Mouse (Mus musculus) heart, embryonic 10.5 days (tissue): ENCODE data around the gene Dapk2. TPM values are rescaled to one million over a fixed set of nuclear protein-coding genes. Genes with fewer than 3 reads are reported as not detected.

ENCODE experiments used
- DNase-seq: peaks from one replicate; pipeline ENCODE4 v3.0.0-alpha.2; 2017; ENCODE audit warnings: low spot score
- H3K27ac ChIP-seq: fragments of 300-500 bp; sonication (generic); 2 replicates; pipeline ENCODE4 v1.5.1; 2016; ENCODE audit warnings: mild to moderate bottlenecking
- H3K27me3 ChIP-seq: fragments of 300-500 bp; sonication (generic); 2 replicates; pipeline ENCODE4 v1.6.1; 2016; ENCODE audit warnings: mild to moderate bottlenecking; ENCODE audit not compliant: poor library complexity, insufficient read depth, severe bottlenecking
- H3K36me3 ChIP-seq: fragments of 300-500 bp; sonication (generic); 2 replicates; pipeline ENCODE4 v1.6.1; 2016; ENCODE audit warnings: mild to moderate bottlenecking, moderate library complexity
- H3K4me1 ChIP-seq: fragments of 300-500 bp; sonication (generic); 2 replicates; pipeline ENCODE4 v1.6.1; 2016; ENCODE audit warnings: mild to moderate bottlenecking
- H3K4me3 ChIP-seq: fragments of 300-500 bp; sonication (generic); 2 replicates; pipeline ENCODE4 v1.5.1; 2016; ENCODE audit warnings: mild to moderate bottlenecking, moderate library complexity
- H3K9me3 ChIP-seq: fragments of 300-500 bp; sonication (generic); 2 replicates; pipeline ENCODE4 v1.6.1; 2016; ENCODE audit warnings: mild to moderate bottlenecking, moderate library complexity
- WGBS: fragments of 180-500 bp; shearing (Covaris S2); methylation state at CpG from one replicate; pipeline ENCODE4 v1.1.7; 2016; 5-methylcytosine and 5-hydroxymethylcytosine counted together
- polyA plus RNA-seq: library from polyadenylated mRNA; unstranded; fragments of >200 nt; fragmentation: Nextera tagmentation; extraction: Ambion mirVana; gene quantifications from 2 replicates; pipeline ENCODE4 v1.2.1, GENCODE M21; 2016

The Dapk2 gene
- polyA plus RNA-seq, 1 experiment from 2014 or later, result 8.5 TPM

DNA sequence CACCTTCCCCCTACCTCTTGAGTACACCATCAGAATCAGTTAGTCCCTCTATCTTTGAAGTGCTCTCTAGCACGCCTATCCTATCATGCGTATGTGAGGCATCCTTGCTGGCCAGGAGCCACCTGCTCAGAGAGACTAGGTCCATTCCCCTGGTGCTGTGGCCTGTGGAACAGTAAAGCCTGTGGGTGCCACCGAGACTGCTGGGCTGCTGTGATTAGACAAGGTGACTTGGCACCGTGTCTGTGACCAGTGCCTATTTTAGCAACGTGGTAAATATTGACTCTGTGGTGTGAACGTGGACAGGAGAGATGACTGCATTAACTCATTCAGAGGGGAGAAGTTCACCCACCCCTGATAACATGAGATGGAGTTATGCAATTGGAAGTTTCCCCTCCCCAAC, 21.8 kb downstream of the Dapk2 start:
- Histone ChIP-seq H3K4me3 (no peak overlapping the region), H3K27me3 (no peaks in the 10 kb centered on the region), H3K4me1 (peaks cover 29% of the 10 kb centered on the region), H3K36me3 (no peaks in the 10 kb centered on the region), H3K9me3 (no peaks in the 10 kb centered on the region), H3K27ac (peak overlapping the region; percentile 62; the same call in 1 of the 2 replicates)
- WGBS, result 57% methylated on average over 6 of the region's 6 CpGs
- DNase-seq, result no peak

DNA sequence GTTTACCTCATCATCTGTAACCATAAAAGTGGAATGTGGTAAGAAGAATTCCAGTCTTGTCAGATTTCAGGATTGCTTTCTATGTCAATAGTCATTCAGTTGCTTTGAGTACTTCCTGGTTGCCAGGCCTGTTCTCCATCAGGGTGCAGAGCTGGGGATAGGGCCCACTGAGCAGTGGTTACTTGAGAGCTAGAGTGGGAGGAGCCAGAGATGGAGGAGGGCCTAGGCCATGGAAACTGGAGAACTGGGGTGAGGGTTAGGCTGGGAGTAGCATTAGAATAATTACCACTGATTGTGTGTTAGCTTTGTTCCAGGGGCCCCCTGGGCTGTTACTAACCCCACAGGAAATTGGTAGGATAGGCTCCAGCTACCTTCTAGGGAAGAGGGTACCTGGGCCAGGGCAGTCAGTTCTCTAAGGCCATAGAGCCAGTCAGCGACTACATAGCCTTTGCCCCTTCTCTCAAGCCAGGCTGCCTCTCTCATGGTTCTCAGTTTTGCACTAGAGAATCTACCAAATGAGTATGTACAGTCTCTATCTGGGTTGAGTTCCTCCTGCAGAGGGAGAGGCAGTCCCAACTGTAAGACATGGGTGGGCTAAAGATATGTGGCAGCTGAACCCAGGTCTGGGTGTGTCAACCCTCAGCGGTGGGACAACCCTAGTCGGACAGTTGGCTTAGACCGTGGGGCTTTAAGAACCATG, 23.3 kb downstream of the Dapk2 start:
- WGBS, result 55% methylated on average over 4 of the region's 4 CpGs
- Histone ChIP-seq H3K9me3 (no peaks in the 10 kb centered on the region), H3K4me3 (peak overlapping the region; percentile 22; the same call in 1 of the 2 replicates), H3K27ac (peak overlapping the region; percentile 84), H3K27me3 (no peaks in the 10 kb centered on the region), H3K36me3 (no peaks in the 10 kb centered on the region), H3K4me1 (peaks cover 29% of the 10 kb centered on the region)
- peak; percentile 82 for DNase-seq

DNA sequence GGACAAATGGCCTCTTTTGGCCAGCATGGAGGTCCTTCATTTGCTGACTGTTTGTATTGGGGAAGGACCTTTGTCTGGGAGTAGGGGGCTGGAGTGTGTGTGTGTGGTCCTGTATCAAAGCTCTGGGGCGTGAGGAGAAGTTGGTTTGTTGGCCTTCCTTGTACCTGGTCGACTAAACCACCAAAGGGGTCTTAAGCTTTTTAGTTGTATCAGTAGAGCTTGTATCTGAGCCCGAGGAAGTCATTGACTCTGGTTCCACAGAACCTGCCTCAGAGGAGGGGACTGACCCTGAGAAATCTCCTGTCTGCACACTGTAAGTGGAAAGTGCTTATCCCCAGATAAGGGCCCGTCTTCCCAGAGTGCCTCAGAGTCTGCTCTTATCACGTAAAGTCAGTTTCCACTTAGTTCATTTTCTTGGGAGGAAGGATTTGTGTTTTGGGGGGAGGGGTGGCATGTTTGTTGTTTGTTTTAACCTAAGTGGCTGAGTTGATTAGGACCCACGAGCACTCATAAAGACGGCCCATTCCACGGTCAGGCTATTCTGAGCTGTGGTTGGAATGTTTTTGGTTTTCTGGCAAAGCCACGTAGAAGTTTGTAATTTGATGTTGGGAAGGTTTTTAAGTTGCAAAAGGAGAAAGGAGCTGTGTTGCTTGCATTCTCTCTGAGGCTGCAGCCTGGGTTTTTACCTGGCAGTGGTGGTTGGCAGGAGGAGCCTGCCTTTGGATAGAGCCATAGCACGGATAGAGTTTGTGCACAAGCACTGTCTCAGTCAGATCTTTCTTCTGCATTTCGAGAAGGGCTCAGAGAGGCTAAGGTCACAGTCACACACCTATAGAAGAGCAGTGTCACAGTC, 24.0 kb downstream of the Dapk2 start:
- Histone ChIP-seq H3K4me1 (peaks cover 29% of the 10 kb centered on the region), H3K27ac (peak overlapping the region; percentile 84), H3K36me3 (no peaks in the 10 kb centered on the region), H3K27me3 (no peaks in the 10 kb centered on the region), H3K4me3 (peak overlapping the region; percentile 22; the same call in 1 of the 2 replicates), H3K9me3 (no peaks in the 10 kb centered on the region)
- WGBS, result 15% methylated on average over 11 of the region's 11 CpGs
- DNase-seq, result peak; percentile 91

DNA sequence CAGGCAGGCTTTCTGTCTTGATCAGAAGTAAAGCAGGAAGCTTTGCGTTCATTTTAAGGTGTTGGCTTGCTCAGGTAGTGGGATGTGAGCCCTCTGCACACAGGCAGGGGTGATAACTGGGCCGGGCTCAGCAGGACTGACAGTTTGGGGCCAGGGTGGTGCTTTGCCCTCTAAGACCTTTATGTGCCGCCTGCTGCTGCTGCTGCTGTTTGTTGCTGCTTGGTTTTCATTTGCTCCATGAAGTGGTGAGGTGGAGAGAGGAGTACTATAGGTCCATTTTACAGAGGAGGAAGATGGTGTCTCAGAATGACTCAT, 24.6 kb downstream of the Dapk2 start:
- no peaks in the 10 kb centered on the region for H3K36me3 ChIP-seq
- no peaks in the 10 kb centered on the region for H3K9me3 ChIP-seq
- H3K4me3 ChIP-seq, result no peak overlapping the region
- DNase-seq, result peak; percentile 81
- H3K27me3 ChIP-seq, result no peaks in the 10 kb centered on the region
- WGBS, result 43% methylated on average over 3 of the region's 3 CpGs
- H3K4me1 ChIP-seq, result peaks cover 29% of the 10 kb centered on the region
- H3K27ac ChIP-seq, result peak overlapping the region; percentile 84

DNA sequence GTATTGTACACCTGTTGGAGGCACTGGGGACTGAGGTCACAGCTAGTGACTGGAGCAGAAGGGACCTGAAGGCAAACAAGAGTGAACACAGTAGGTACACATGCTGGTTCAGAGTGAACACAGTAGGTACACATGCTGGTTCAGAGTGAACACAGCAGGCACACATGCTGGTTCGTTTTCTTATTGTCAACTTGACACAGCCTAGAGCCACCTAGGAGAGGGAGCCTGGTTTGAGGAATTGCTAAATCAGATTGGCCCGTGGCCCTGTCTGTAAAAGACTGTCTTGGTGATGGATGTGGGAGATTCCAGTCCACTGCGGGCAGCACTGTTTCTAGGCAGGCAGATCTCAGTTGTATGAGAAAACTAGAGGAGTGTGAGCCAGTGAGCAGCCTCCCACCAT, 25.0 kb downstream of the Dapk2 start:
- Histone ChIP-seq H3K27me3 (no peaks in the 10 kb centered on the region), H3K4me1 (peaks cover 29% of the 10 kb centered on the region), H3K36me3 (no peaks in the 10 kb centered on the region), H3K9me3 (no peaks in the 10 kb centered on the region), H3K4me3 (no peak overlapping the region), H3K27ac (peak overlapping the region; percentile 84)
- no peak for DNase-seq
- 66% methylated on average over 3 of the region's 3 CpGs for WGBS

DNA sequence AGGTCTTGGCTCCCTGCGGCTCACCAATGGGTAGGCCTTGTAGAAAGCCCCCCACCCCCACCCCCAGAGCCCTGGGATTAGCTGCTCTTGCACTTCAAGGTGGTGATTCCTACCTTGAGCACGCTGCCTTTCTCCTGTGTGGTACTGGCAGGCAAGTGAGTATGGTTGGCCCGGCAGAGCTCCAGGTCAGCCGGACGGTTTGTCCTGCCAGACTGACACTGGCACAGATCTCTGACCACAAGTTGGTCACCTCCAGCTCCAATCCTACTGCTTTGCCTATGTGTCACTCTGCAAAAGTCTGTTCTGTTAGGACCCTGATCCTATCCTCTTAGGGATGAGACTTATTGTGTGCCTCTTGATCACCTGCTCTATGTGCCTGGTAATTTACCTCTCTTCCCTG, 26.5 kb downstream of the Dapk2 start:
- Histone ChIP-seq H3K27me3 (no peaks in the 10 kb centered on the region), H3K36me3 (no peaks in the 10 kb centered on the region), H3K9me3 (no peaks in the 10 kb centered on the region), H3K4me1 (peaks cover 28% of the 10 kb centered on the region), H3K27ac (peak overlapping the region; percentile 74), H3K4me3 (no peak overlapping the region)
- 59% methylated on average over 5 of the region's 5 CpGs for WGBS
- DNase-seq, result no peak

DNA sequence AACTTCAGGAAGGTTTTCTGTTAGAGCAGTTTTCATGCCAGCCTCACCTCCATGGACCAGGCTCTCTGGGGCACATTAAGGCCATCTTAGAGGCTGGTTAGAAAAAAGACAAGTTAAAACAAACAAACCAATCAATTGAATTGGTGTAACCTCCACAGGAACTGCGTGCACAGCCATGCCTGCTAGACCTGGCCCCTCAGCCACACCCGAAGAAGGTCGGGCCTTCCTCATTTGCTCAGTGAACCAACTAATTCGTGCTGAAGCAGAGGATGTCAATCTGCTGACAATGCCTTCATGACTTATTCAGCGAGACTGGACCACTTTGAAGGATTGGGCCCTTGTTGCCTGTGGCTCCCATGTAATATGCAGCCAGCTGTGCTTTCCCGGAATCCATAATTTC, 28.4 kb downstream of the Dapk2 start:
- Histone ChIP-seq H3K9me3 (no peaks in the 10 kb centered on the region), H3K4me1 (peaks cover 17% of the 10 kb centered on the region), H3K36me3 (no peaks in the 10 kb centered on the region), H3K4me3 (no peak overlapping the region), H3K27ac (no peak overlapping the region), H3K27me3 (no peaks in the 10 kb centered on the region)
- DNase-seq, result no peak
- WGBS, result 42% methylated on average over 6 of the region's 6 CpGs

DNA sequence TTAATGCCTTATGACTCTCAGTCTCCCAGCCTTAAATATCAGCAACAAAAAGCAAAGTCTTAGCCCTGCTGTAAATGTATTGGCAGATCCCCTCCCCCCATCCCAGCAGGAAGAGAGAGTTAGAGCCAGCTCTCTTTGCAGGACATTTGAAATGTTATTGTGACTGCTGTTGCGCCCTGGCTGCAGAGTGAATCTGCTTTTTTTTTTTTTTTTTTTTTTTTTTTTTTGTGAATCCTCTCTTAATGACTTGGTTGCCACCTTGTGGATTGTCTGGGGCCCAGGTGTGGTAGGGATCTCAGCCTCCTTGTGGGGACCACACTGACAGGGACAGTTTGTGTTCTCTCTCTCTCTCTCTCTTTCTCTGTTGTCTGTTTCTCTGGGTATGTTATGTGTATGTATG, 31.0 kb downstream of the Dapk2 start:
- Histone ChIP-seq H3K4me3 (no peak overlapping the region), H3K4me1 (peaks cover 8% of the 10 kb centered on the region), H3K27ac (no peak overlapping the region), H3K27me3 (no peaks in the 10 kb centered on the region), H3K9me3 (no peaks in the 10 kb centered on the region), H3K36me3 (no peaks in the 10 kb centered on the region)
- 43% methylated on average over 1 of the region's 1 CpGs for WGBS
- no peak for DNase-seq

DNA sequence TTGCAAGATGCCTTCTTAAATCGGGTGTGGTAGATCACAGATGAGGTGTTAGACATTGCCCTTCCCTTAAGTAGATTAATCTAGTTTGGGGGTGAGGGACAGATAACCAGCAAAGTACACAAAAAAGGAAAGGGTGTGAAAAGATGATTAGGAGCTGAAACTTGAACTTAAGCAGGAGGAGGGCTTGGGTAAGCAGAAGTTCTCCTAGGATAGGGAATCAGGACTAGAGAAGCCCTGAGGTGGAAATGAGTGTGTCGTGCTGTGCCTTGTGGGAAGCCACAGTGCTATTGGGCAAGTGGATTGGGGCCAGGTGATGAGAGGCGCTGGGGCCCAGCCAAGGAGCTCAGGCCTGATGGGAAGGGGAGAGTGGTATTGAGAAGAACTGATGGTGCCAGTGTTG, 36.0 kb downstream of the Dapk2 start:
- H3K27ac ChIP-seq, result no peak overlapping the region
- no peaks in the 10 kb centered on the region for H3K9me3 ChIP-seq
- no peak for DNase-seq
- H3K36me3 ChIP-seq, result no peaks in the 10 kb centered on the region
- WGBS, result 54% methylated on average over 3 of the region's 3 CpGs
- peaks cover 21% of the 10 kb centered on the region for H3K4me1 ChIP-seq
- H3K4me3 ChIP-seq, result no peak overlapping the region
- no peaks in the 10 kb centered on the region for H3K27me3 ChIP-seq

DNA sequence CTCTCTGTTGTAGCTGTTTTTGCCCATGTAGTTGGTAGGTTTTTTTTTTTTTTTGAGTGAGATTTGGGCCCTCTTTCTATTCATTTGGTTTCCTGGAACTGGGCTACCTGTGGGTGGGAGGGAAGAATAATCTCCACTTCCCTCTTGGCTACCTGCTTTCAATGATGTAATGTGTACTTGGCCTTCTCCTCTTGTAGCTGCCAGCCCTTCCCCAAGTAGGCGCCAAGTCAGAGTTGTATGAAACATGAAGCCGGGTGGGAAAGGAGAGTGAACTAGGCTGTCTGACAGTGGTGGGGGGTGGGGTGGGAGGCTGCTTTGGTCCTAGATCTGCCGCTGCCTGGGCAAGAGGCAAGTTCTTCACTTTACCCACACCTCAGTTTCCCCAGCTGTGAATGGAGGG, 38.5 kb downstream of the Dapk2 start:
- Histone ChIP-seq H3K27me3 (no peaks in the 10 kb centered on the region), H3K4me1 (peaks cover 36% of the 10 kb centered on the region), H3K36me3 (no peaks in the 10 kb centered on the region), H3K9me3 (no peaks in the 10 kb centered on the region), H3K27ac (no peak overlapping the region), H3K4me3 (no peak overlapping the region)
- 51% methylated on average over 3 of the region's 3 CpGs for WGBS
- DNase-seq, result no peak

DNA sequence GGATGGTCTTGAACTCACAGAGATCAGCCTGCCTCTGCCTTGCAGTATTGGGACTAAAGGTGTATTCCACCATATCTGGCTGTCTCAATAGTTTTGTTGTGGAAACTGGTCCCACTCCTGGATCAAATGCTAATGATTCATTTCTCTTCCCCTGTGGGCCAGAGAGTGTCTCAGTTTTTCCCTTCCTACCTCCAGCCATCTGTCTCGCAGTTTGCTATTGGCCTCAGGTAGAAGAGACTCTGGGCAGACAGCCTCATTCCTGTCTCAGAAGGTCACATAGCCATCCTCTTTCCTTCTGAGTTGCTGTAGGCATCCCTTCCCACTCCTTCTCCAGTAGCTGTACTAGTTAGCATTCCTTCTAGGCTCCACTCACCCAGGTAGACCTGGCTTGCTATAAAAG, 40.5 kb downstream of the Dapk2 start:
- Histone ChIP-seq H3K27ac (no peak overlapping the region), H3K4me1 (peaks cover 38% of the 10 kb centered on the region), H3K36me3 (no peaks in the 10 kb centered on the region), H3K9me3 (no peaks in the 10 kb centered on the region), H3K27me3 (no peaks in the 10 kb centered on the region), H3K4me3 (no peak overlapping the region)
- WGBS, result 92% methylated on average over 1 of the region's 1 CpGs
- DNase-seq, result no peak

DNA sequence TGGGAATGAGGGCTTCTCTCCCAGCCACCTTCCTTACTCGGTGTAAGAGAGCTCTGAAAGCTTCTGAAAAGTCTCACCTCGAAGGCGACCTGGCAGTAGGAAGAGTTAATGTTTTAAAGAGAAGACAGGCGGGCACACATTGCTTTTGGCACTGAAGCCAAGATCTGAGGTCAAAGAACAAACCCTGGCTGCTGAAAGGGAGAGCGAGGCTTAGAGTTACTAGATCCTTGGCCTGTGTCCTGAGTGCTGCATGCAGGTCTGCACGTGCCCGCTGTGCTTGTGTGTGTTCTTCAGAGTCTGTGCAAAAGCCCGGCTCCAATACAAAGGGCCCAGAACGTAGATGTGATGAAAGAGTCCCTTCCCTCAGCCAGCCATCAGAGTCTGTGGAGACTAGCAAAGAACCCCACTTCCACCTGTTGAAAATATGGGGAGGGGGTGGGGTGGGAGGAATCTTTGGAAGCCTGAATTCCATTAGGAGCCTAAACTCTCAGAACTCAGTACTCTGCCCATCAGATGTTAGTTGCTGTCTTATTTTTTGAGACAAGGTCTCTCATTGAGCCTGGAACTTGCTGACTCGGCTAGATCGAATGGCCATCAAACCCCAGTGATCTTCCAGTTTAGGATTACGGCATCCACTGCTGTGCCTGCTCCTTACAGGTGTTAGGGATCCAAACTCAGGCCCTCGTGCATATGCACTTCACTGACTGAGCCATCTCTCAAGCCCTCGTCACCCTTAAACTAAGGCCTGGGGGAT, 41.8 kb downstream of the Dapk2 start:
- Histone ChIP-seq H3K27me3 (no peaks in the 10 kb centered on the region), H3K4me3 (no peak overlapping the region), H3K27ac (no peak overlapping the region), H3K36me3 (no peaks in the 10 kb centered on the region), H3K4me1 (peaks cover 31% of the 10 kb centered on the region), H3K9me3 (no peaks in the 10 kb centered on the region)
- WGBS, result 83% methylated on average over 14 of the region's 14 CpGs
- DNase-seq, result no peak

DNA sequence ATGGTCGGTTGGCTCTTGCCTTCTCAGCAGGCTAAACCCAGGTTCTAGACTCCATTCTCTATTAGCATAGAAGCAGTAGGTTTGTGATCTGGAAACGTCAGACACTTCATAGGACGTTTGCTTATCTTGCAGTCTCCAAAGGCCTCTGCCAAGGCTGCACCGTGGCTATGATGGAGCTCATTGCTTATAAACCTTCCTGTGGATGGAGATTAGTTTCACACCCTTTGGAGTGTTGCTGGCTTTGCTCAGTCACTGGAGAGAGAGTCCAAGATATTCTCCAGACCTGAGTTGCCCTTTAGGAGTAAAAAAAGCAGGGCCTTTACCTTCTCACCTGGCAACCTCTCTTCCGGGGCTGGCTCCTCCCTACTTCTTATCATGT, 42.4 kb downstream of the Dapk2 start:
- Histone ChIP-seq H3K4me1 (peaks cover 27% of the 10 kb centered on the region), H3K9me3 (no peaks in the 10 kb centered on the region), H3K27ac (no peak overlapping the region), H3K36me3 (no peaks in the 10 kb centered on the region), H3K27me3 (no peaks in the 10 kb centered on the region), H3K4me3 (no peak overlapping the region)
- WGBS, result 43% methylated on average over 5 of the region's 5 CpGs
- no peak for DNase-seq
